Mouse (Mus musculus) ES-Bruce4 (cell line): ENCODE measurements around the gene Ptprm.

Experiments used
- CTCF ChIP-seq: IDR thresholded peaks from one replicate; pipeline ENCODE4 v1.8.1; 2011; ENCODE audit warnings: low read depth, low read length
- POLR2A ChIP-seq: IDR thresholded peaks from one replicate; pipeline ENCODE4 v1.8.1; 2011; ENCODE audit warnings: low read length; ENCODE audit not compliant: insufficient read depth

DNA sequence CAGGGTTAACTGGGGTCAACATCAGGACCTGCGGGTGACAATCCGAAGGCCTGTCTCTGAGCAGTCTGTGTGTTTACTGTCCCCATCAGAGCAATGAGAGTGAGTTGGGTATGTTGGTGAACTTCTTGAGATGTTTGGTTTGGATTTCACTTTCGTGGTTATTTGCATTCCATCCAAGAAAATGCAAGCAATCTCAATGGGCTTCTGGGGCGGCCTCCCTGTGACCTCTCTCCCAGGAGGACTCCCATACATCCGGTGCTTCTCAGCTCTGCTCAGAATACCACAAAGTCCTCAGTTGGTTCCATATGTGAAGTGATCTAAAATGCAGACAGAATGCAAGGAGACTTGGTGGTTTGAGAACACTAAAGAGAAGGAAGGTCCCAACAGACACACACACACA is 96.5 kb downstream of the Ptprm start:
- TF ChIP-seq POLR2A, result no peak
- no peak for TF ChIP-seq CTCF
